Mouse (Mus musculus) heart, postnatal 4 days (tissue): ENCODE measurements around the gene Hpdl. TPM values are rescaled to one million over a fixed set of nuclear protein-coding genes. Genes with fewer than 3 reads are reported as not detected.
"Not testable (repeated sequence)": the region's sequence is repeated elsewhere in the genome, so short reads cannot be mapped to it uniquely, and the experiment has no call there.

Source experiments
- DNase-seq: peaks from one replicate; pipeline ENCODE4 v3.0.0; 2021
- total RNA-seq, 2 experiments: library from RNA; stranded (reverse); gene quantifications; 2 replicates each; pipeline ENCODE4 v1.2.3; 2021

Hpdl gene
- total RNA-seq, result 1 to 10 TPM; 1.3 to 2.2 TPM

DNA sequence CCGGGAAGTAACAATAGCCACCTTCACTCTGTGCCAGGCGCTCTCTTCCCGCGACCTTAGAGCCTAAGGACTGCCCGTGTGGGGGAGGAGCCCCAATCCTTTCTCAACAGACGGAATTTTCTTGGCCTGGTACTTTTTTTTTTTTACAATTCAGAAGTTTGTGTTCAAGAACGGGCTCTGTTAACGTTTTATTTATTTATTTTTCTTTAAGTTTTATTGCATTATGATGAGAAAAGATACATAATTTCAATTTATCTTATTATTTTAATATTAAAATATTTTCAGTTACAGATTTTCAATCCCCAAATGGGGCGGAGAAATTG, at the start of gene Hpdl:
Gene Hpdl, minus strand, starts transcription at position 14 of the 323 bp plus-strand sequence.
- DNase-seq, result no peak

DNA sequence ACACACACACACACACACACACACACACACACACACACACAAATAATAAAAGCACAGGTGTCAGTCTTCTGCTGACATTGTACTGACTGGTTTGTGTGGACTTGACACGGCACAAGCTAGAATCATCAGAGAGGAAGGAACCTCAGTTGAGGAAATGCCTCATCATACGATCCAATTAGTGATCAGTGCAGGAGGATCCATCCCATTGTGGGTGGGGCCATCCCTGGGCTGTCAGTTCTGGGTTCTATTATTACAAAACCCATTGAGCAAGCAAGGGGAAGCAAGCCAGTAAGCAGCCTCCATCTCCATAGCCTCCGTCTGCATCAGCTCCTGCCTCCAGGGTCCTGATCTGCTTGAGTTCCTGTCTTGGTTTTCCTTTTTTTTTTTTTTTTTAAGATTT, 48.4 kb upstream of the Hpdl start:
- no peak for DNase-seq

DNA sequence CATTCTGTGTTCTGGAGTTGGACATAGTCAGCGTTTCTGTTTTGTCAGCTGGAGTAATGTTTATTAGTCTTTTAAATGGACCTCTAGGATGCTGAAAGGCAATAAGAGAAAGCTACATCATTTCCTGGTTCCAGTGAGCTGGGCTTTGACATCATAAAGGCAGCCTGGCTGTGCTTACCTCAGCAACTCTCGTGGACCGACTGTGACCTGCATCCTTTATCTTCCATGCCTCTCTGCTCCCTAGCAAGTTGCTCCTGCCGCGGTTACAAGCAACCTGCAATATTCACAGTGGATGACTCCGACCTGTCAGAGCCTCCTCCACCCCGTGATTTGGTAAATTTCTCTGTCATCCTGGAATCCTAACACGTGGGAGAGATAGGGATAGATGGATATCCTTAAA, 40.5 kb upstream of the Hpdl start:
- DNase-seq, result no peak

DNA sequence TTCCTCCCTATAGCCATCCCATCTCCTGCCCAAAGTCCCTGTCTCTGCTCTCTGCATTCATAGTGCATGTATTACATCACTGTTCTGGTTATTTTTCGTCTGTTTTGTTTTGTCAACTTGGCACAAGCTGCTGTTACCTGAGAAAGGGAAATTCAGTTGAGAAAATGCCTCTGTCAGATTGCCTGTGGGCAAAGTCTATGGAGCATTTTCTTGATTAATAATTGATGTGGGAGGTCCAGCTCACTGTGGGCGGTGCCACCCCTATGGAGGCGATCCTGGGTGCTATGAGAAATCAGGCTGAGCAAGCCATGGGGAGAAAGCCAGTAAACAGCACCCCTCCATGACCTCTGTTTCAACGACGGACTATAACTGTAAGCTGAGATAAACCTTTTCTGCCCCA, 38.2 kb upstream of the Hpdl start:
- DNase-seq, result no peak

DNA sequence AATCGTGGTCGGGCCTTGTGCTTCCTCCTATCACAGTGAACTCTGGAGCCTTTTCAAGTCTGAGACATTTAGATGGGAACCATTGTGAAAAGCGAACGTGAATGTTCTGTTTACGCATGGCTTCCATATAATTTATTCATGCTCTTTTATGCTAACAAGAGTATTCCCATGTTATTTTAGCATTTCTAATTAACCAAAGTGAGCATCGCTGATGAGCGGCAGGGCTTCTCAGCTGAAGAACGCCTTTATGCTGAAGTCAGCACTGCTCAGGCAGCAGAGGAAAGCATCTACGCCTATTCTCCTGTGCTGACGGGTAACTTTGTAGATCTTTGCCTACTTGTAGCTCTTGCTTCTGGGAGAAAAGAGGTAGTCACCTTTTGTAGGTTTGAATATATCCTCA, 35.7 kb upstream of the Hpdl start:
- DNase-seq, result no peak

DNA sequence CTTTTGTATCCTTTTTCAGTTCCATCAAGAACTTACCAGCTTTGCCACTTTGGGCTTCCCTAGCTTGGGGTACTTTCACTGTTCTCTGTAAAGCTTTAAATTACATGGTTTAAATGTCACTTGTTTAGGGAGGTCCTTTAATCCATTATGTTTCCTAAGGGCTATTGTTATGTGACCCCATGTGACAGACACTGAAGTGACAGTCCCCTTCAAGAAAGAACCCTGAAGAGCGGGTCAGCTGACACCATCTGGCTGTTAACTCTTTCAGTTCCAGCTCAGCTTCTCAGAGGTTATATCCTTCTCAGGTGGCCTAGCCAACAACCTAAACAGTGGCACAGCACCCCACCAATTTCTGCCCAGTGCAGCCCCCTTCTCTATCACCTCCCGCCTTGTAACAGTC, 32.8 kb upstream of the Hpdl start:
- DNase-seq, result no peak

DNA sequence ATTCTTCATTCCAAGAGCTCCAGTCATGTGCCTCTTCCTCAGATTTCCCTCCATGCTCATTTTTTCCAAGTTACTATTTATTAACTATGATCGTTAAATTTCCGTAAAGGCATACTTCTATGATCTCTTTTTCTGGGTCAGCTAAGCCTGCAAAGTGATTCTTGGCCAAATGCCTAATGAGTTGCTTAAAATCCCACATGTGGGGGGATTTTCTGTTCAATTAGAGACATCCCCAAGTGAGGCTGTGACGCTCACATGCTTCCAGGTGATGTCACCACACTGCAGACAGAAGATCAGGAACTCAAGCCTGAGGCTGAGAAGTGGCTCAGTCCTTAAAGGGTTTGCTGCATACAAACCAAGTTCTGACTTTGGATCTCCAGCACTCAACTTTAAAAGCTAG, 28.4 kb upstream of the Hpdl start:
- no peak for DNase-seq

DNA sequence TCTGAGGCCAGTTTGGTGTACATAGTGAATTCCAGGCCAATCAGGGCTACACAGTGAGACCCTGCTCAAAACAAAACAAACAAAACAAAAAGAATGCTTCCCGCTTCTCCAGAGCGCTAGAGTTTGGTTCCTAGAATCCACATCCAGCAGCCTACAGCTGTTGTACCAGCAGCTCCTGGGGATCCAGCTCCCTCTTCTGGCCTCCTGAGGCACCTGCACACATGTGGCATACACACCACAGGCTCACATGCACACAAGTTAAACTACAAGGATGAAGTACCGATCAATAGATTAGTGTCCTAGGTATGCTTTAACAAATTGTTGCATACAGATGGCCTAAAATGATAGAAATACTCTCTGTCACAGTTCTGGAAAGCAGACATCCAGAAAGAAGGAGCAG, 22.8 kb upstream of the Hpdl start:
- DNase-seq, result no peak

DNA sequence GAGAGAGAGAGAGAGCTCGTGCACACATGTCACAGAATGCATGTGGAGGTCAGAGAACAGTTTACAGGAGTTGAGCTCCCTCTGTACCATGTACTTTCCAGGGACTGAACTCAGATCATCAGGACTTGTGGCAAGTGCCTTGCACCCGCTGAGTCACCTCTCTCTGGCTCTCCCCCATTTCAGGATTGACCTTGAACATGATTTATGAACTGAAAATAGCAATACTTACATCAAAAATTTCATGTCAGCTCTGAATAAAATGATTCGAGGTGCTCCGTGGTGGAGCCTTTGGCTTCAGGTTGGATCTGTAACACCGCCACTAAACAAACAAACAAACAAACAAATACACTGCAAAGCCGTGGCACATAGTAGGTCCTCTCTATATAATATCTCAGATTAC, 19.3 kb upstream of the Hpdl start:
- DNase-seq, result no peak

DNA sequence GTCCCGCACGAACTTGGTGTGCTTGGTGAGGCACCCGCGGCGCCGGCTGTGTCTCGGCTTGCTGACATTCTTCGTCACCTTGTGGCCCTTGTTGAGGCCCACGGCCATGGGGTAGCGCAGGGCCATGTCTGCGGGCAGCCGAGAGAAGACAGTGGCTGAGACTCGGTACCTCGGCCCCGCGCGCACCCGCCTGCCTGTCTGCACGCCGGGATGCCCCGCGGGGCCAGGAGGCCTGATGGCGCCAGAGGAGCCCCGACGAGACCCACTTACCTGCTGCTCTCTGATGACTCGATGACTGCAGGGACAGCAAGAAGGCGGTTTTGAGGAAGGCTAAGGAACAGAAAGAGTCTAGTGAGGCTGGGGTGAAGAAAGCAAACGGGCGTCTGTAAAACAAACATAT, 18.6 kb upstream of the Hpdl start:
- not testable (repeated sequence) for DNase-seq

DNA sequence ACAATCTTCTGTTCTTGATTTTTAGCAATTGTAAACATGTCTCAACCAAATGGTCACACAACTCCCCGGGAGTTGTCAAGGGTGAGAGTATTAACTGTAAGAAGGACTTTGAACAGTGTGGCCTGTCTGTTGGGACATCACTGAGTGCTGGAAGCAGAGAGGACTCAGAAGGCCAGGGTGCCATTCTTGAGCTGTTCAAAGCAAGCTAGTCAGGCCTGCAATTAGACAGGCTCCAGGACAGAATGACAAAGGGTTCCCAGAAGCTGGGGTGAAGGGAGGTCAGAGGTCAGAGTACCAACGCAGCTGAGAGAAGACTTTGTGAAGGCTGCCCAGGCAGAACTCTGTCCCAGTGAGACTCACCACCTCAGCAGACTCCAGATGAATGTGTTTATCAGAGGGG, 17.5 kb upstream of the Hpdl start:
- no peak for DNase-seq

DNA sequence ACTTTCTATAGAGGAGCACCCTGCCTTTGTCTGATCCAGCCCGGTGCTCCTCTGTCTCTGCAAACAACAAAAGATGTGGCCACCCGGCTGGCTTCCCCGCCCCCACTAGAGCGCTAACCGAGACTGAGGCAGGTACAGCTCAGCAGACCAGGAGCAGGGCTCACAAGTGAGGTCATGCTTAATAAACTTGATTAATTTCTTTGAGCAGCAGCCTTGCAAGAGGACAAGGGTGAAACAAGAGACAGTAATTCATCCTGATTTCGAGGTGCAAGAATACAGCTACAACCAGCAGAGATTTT, 8.5 kb upstream of the Hpdl start:
- DNase-seq, result no peak

DNA sequence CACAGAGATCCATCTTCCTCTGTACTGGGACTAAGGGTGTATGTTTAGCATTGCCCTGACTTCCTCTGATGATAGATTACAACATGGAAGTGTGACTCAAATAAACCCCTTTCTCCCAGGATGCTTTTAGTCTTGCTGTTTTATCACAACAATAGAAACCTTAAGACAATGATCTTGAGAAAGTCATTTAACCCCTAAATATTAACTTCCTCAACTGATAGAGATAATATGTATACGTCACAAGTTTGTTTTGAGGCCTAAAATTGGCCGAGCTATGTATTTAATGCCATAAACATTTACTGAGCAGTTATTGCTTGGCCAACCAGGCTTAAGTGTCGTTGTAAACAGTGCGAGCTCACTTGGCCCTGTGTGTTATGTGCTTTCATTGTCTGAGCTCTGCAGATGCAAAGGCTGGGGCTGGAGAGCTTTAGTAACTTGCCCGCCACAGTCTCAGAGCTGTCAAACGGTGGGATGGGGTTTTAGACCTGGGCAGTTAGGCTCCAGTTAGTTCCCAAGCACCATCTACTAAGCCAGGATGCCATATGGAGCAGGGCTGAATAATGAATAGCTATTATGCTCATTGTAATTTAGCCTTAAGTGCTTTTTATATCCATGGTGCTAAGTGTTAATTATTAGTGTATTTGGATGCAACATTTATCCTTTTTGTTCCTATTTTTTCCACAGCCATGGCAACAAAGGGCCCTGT, 8.0 kb upstream of the Hpdl start:
- DNase-seq, result no peak

DNA sequence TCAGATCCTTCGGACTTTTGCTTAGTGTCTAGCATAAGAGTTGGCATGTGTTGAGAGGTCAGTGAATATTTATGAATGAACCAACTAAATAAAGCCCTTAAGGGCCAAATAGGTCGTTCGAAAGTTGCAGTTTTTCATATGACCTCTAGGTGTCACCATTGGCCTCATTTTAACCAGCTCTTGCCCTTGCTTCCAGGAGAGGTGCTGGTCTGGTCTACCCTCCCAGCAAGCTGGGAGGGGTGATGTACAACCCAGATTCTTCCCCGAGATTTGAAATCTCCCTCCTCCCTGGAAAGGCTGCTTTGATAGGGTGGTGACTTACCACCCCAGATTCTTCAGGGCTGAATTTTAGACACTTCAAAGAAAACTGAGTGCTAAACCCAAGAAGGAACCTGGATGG, 6.3 kb upstream of the Hpdl start:
- peak; percentile 32 for DNase-seq

DNA sequence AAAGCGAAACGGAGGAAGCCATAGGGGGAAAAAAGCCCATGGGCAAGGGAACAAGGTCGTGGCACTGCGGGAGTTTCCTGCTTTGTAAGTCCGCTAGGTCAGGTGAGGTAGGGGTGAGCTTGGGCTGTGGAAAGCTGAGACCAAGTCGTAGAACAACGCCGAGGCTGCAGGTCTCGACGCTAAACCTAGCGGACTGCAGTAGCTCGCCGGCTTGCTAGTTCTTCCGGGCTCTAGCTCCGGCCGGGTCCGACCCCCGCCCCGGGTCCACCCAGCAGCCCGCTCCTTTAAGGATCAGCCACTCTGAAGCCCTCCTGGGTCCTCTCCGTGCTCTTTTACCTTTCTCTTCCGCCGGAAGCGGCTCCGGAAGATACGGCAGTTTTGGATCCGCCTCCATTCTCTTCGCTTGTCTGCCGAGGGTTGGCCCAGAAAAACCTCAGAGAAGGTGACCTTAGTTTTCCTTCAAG, 3.1 kb upstream of the Hpdl start:
- peak; percentile 75 for DNase-seq

DNA sequence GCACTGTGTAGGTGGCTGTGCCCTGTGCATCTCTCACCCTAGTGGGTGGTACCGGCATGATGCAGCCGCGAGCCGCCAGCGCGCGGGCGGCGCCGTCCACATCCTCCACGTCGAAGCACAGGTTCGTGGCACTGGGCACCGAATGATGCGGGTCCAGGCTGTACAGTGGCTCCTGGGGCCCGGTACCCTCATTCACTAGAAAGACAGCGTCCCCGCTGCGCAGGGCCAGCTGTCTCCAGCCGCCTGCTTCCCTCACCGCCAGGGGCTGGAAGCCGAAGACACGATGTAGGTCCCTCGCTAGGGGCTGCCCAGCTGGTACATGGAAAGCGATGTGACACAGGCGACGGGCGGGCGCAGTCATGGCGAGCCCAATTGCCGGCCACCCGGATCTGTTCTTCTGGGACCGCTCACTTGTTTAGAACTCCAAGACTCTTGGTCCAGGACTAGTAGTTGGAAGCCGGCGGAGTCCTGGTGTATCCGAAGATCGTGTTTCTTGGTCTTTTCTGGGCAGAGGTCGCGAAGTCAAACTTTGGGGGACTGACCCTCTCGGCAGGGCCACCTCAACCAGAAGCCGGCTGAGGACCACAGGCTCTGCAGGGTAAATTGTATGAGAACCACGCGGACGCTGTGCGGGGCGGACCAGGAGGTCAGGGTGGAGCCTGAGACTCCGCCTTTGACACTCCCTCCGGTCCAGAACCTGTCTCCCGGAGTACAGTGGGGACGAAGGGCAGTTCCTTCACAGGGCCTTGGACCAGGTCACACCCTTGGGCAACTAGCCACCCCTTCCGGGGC, 409 bp downstream of the Hpdl start:
- peak; percentile 78 for DNase-seq

DNA sequence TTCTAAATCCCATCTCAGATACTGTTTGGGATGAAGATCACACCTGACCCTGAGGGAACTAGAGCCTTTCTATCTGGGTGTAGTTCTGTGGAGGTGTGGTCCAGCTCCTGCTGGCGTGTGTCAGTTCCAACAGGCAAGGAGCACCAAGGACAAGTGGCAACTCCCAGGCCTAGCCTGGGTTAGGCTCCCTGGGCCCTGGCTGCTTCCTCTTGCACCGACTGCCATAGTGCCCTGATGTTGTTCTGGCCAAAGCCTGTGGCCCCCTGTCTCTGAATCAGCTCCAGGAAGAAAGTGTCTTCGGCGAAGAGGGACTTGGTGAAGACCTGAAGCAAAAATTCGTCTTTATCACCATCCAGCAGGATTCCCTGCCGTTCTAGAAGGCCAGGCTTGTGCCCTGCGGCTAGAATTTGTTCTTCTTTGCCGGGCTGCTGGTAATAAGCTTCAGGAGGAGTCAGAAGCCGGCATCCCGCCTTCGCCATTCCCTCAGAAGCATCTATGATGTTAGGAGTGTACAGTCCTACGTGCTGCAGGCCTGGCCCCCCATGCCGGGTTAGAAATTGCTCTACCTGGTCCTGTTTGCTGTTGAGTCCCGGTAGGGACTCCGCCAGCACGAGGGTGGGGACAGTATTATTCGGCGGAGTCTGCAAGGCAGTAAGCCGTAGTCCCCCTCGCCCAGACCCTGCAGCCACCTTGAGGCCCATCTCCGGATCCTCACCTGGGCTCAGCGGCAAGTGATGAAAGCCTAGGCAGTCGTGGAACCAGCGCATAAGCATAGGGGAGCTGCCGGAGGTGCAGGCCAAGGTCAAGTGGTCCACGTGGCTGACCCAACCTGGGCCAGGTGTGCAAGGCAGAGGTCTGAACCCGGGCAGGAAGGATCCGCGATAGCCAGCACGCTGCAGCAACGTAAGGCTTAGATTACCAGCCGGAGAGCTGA, 1.3 kb downstream of the Hpdl start:
- DNase-seq, result no peak

DNA sequence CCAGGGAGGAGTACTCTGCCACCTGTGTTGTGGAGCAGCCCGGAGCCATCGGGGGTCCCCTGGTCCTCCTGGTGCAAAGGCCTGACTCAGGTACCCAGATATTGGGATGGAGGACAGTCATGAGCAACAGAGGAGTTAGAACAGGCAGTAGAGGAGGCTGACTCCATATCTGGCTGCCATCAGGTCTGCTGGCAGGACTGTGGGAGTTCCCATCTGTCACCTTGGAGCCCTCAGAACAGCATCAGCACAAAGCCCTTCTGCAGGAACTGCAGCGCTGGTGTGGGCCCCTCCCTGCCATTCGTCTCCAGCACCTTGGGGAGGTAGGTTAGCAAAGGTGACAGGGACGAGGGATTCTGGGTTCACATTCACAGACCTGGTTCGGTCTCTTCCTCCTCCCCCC, 4.0 kb downstream of the Hpdl start:
- no peak for DNase-seq

DNA sequence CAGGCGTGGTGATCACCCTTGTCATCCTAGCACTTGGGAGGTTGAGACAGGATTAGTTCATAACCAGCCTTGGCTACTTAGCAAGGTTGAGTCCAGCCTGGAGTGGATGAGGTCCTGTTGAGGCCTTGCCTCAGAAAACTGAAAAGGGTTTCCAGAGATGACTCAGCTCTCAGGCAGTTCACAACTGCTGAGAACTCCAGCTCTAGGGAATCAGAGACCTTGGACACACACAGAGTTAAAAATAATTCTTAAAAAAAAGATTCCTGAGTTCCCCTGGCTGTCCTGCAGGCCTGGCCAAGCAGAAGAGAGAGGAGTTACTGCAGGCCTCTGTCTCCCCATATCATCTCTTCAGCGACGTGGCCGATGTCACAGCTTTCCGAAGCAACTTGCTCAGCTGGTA, 6.2 kb downstream of the Hpdl start:
- DNase-seq, result no peak

DNA sequence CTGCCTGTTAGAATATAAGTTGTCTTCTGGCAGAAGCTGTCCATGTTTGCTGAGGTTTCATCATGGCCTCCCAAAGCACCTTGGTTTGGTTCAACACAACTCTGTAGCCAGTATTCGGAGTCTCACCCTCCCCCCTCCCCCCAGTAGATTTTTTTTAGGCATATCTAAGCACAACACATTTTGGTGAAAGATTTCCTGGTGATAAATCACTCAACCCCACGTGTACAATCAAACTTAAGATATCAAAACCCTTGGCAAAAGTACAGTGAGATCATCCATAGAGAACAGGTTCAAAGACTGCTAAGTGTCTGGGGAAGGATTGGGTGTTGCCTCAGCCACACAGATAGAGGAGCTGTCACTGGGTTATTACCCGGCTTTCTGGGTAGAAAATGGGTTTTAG, 10.5 kb downstream of the Hpdl start:
- no peak for DNase-seq

DNA sequence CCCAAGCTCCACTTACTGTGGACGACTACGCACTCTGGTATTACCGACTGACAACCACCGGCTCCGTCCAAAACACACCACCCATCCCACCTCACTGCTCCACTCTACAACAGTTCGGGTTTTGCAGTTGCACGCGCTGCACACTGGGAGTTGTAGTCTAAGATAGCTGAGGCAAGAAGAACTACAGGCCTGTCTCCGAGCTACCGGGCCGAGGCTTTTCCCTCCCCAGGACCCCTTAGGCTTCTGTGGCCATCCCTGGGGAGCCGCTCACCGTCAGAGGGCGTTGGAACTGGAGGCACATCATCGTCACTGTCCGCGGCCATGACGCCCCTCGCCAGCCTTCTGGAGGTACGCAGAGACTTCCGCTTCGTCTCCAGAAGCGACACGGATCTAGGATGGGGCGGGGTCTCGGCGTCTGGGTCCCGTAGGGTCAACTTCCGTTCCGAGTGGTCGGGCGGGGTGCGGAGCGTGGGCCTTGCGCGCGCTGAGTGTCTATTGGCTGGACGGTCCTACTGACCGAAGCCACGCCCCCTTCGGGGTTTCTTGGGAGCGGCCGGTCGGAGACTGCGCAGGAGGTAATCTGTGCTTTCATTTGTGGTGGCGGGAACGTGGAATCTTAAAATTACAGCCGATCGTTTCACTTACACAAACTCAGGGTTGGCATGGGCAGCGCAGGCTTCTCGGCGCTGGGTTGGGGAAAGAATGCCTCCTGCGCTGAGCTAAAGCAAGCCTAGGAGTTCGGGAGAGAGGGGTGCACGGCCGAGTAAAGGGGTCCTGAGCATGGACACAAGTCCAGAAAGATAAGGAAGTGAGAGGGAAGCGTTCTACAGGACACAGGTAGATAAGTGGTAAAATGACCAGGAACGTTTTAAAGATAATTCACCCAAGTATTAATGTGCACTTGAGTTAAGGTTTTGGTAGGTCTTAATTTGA, 14.0 kb downstream of the Hpdl start, which contains the start of the genes Toe1 and Mutyh:
Gene Toe1, minus strand, starts transcription at position 444 of the 933 bp plus-strand sequence.
Gene Mutyh, plus strand, starts transcription at position 527 of the 933 bp plus-strand sequence.
- DNase-seq, result peak; percentile 95

DNA sequence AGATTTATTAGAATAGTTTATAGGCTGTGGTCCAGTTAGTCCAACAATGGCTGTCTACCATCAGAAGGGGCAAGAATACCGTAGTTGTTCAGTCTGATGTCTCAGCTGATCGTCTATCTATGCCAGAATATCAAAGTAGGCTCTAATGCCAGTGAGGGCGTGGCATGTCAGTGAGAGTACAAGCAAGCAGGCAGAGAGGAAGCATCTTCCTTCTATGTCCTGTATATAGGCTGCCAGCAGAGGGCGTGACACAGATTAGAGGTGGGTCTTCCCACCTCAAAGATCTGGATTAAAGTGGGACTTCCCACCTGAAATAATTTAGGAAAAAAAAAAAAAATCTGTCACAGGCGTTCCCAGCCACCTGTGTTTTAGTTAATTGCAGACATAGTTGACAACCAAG, 21.6 kb downstream of the Hpdl start:
- DNase-seq, result no peak
